Mouse (Mus musculus) embryonic facial prominence, embryonic 15.5 days (tissue): Measurements from ENCODE around the gene Laptm4a. TPM values are rescaled to one million over a fixed set of nuclear protein-coding genes. Genes with fewer than 3 reads are reported as not detected.
A peak's percentile ranks its signal among the peaks of the same experiment; 100 is the strongest.

Experiments
- ATAC-seq: fragments of 200-750 bp; cut with Nextera tagmentation; 2 replicates; pipeline ENCODE4 v1.8.0; 2017; ENCODE audit warnings: low read depth, moderate TSS enrichment; ENCODE audit not compliant: insufficient number of reproducible peaks, low FRiP score, low TSS enrichment
- H3K27ac ChIP-seq: fragments of 300-500 bp; sonication (generic); replicated peaks from 2 replicates; pipeline ENCODE4 v1.5.1; 2015; ENCODE audit warnings: mild to moderate bottlenecking, inconsistent platforms
- H3K27me3 ChIP-seq: fragments of 300-500 bp; sonication (generic); 2 replicates; pipeline ENCODE4 v1.6.1; 2015; ENCODE audit warnings: inconsistent platforms
- H3K36me3 ChIP-seq: fragments of 300-500 bp; sonication (generic); 2 replicates; pipeline ENCODE4 v1.6.1; 2015; ENCODE audit warnings: mild to moderate bottlenecking, inconsistent platforms
- H3K4me1 ChIP-seq: fragments of 300-500 bp; sonication (generic); 2 replicates; pipeline ENCODE4 v1.6.1; 2015; ENCODE audit warnings: inconsistent platforms
- H3K4me2 ChIP-seq: fragments of 300-500 bp; sonication (generic); replicated peaks from 2 replicates; pipeline ENCODE4 v1.6.1; 2015; ENCODE audit warnings: mild to moderate bottlenecking, inconsistent platforms
- H3K4me3 ChIP-seq: fragments of 300-500 bp; sonication (generic); replicated peaks from 2 replicates; pipeline ENCODE4 v1.5.1; 2015; ENCODE audit warnings: mild to moderate bottlenecking, inconsistent platforms
- H3K9ac ChIP-seq: fragments of 300-500 bp; sonication (generic); 2 replicates; pipeline ENCODE4 v1.6.1; 2015; ENCODE audit warnings: inconsistent platforms
- H3K9me3 ChIP-seq: fragments of 300-500 bp; sonication (generic); replicated peaks from 2 replicates; pipeline ENCODE4 v1.6.1; 2016; ENCODE audit warnings: inconsistent platforms
- WGBS: fragments of 180-500 bp; shearing (Covaris S2); methylation state at CpG from one replicate; pipeline ENCODE4 v1.1.7; 2015; 5-methylcytosine and 5-hydroxymethylcytosine counted together
- polyA plus RNA-seq: library from polyadenylated mRNA; unstranded; fragments of >200 nt; fragmentation: Nextera tagmentation; extraction: Ambion mirVana; gene quantifications from 2 replicates; pipeline ENCODE4 v1.2.1, GENCODE M21; 2015

The Laptm4a gene
- polyA plus RNA-seq, 1 experiment from 2014 or later, result 449 TPM

- Histone ChIP-seq H3K4me3 (no peak overlapping the region), H3K27me3 (no peaks in the 10 kb centered on the region), H3K4me2 (peak overlapping the region; percentile 31), H3K9ac (no peak overlapping the region), H3K27ac (peak overlapping the region; percentile 95), H3K9me3 (no peaks in the 10 kb centered on the region), H3K36me3 (no peaks in the 10 kb centered on the region), H3K4me1 (peaks cover 37% of the 10 kb centered on the region)
- 37% methylated on average over 9 of the region's 9 CpGs for WGBS
- ATAC-seq, result peak; percentile 91
These were observed 7.6 kb upstream of the Laptm4a start for GRCm38 (mm10) chr12:8913701-8914340.

GRCm38 (mm10) chr12:8916378-8916777 lies 5.1 kb upstream of the Laptm4a start:
- Histone ChIP-seq H3K36me3 (no peaks in the 10 kb centered on the region), H3K27me3 (no peaks in the 10 kb centered on the region), H3K4me3 (no peak overlapping the region), H3K4me2 (no peak overlapping the region), H3K9me3 (no peaks in the 10 kb centered on the region), H3K9ac (no peak overlapping the region), H3K27ac (peak overlapping the region; percentile 65; the same call in 1 of the 2 replicates), H3K4me1 (peaks cover 45% of the 10 kb centered on the region)
- no peak for ATAC-seq
- 48% methylated on average over 5 of the region's 5 CpGs for WGBS

GRCm38 (mm10) chr12:8919231-8919630 lies 2.2 kb upstream of the Laptm4a start:
- no peak overlapping the region for H3K27ac ChIP-seq
- H3K4me1 ChIP-seq, result peaks cover 25% of the 10 kb centered on the region
- ATAC-seq, result no peak
- no peaks in the 10 kb centered on the region for H3K27me3 ChIP-seq
- 89% methylated on average over 3 of the region's 3 CpGs for WGBS
- no peak overlapping the region for H3K4me2 ChIP-seq
- no peak overlapping the region for H3K4me3 ChIP-seq
- no peaks in the 10 kb centered on the region for H3K36me3 ChIP-seq
- no peaks in the 10 kb centered on the region for H3K9me3 ChIP-seq
- no peak overlapping the region for H3K9ac ChIP-seq

DNA sequence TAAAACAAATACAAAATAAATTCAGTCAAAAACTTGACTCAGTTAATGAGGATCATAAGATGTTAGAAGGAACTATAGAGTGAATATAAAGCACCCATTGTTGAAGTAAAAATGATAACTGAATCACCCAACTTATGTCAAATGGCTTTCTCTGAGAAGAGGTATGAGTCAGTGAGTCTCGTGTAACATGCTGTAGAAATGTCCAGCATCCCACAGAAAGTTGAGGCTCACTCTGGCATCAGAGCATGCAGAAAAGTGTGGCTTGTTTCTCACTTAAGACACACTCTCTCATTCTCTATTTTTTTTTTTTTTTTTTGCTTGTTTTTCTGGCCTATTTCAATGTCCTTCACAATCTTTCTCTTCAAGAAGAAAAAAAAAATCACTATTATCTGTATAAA lies 469 bp upstream of the Laptm4a start:
- H3K4me2 ChIP-seq, result peak overlapping the region; percentile 56
- peaks cover 6% of the 10 kb centered on the region; the same call in 1 of the 2 replicates for H3K36me3 ChIP-seq
- peak overlapping the region; percentile 82 for H3K4me3 ChIP-seq
- no peak for ATAC-seq
- no peaks in the 10 kb centered on the region for H3K9me3 ChIP-seq
- H3K4me1 ChIP-seq, result peaks cover 33% of the 10 kb centered on the region
- H3K9ac ChIP-seq, result no peak overlapping the region
- no peaks in the 10 kb centered on the region for H3K27me3 ChIP-seq
- 20% methylated on average over 1 of the region's 1 CpGs for WGBS
- peak overlapping the region; percentile 100 for H3K27ac ChIP-seq

DNA sequence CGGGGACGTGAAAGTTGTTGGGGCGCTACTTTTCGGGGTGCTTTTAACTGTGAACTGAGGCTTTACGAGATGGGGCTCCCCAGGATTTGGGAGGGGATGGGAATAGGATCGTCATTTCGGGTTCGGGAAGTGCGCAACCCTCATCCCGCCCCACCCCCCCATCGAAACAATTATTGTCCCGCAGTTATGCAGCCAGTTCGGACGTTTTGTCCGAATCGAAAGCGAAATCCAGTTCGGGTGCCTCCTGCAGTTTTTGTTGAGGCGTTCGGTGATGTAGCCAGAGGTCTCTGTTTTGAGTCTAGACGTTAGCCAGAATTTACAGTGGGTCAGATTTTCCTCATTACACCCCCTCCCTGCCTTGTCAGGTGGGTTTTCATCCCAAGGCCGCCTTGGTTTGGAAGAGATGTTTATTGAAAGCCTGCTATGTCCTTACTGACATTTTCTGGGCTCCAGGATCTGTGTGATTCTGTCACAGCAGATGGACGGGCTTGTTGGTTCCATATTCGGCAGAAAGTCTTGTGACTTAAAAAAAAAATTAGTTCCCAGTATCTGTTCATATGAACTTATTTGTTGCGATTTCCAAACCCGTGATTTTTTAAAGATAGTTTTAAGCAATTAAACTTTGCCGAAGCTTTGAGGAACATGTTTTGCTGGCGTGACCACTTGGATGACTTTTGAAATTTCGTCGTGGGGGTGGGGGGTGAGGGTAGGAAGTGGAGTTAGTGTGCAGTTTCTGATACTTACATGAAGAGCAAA lies 1.1 kb downstream of the Laptm4a start:
- Histone ChIP-seq H3K4me1 (peaks cover 33% of the 10 kb centered on the region), H3K4me2 (peak overlapping the region; percentile 56), H3K4me3 (peak overlapping the region; percentile 82), H3K36me3 (peaks cover 10% of the 10 kb centered on the region; the same call in 1 of the 2 replicates), H3K27ac (peak overlapping the region; percentile 100), H3K9ac (peak overlapping the region; percentile 70), H3K27me3 (no peaks in the 10 kb centered on the region), H3K9me3 (no peaks in the 10 kb centered on the region)
- ATAC-seq, result no peak
- WGBS, result under 1% methylated on average over 30 of the region's 30 CpGs

DNA sequence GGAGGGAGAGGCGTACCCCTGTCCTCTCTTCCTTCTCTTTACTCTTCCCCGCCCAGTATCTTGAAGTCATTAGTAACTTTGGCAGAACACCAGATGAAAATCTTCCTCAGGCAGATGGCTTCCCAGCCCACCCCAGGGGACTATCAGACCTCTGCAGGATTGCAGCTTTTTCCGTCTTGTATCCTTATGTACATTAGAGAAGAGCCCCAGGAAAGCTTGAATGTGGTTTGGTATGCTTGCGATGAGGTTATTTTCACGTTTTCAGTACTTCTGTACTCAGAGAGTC lies 1.6 kb downstream of the Laptm4a start:
- WGBS, result 3% methylated on average over 5 of the region's 5 CpGs
- H3K27me3 ChIP-seq, result no peaks in the 10 kb centered on the region
- ATAC-seq, result no peak
- H3K4me2 ChIP-seq, result peak overlapping the region; percentile 56
- H3K4me1 ChIP-seq, result peaks cover 36% of the 10 kb centered on the region
- peak overlapping the region; percentile 100 for H3K27ac ChIP-seq
- H3K9ac ChIP-seq, result peak overlapping the region; percentile 70
- peaks cover 10% of the 10 kb centered on the region; the same call in 1 of the 2 replicates for H3K36me3 ChIP-seq
- peak overlapping the region; percentile 82 for H3K4me3 ChIP-seq
- no peaks in the 10 kb centered on the region for H3K9me3 ChIP-seq

DNA sequence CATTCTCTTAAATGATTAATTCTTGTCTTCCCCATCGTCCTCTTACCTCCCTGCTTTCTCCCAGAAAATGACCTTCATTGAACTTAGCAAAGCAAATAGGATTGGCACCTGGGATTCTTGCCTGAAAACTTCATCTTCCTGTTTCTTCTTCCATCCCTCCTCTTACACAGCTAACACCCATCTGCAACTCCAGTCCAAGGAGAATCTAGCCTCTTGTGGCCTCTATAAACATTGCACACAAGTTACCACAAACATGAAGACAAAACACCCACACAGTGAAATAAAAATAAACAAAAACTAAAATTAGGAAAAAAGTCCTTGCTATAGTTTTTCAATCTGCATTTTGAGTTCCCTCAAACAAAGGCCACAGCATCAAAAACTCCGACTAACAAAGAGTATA lies 2.1 kb downstream of the Laptm4a start:
- Histone ChIP-seq H3K4me1 (peaks cover 36% of the 10 kb centered on the region), H3K27ac (peak overlapping the region; percentile 100), H3K27me3 (no peaks in the 10 kb centered on the region), H3K4me2 (peak overlapping the region; percentile 56), H3K9me3 (no peaks in the 10 kb centered on the region), H3K36me3 (peaks cover 10% of the 10 kb centered on the region; the same call in 1 of the 2 replicates), H3K9ac (0 out of 2 replicates have a peak overlapping the region, but pooled peaks have one; percentile 70), H3K4me3 (peak overlapping the region; percentile 82)
- ATAC-seq, result no peak
- 26% methylated on average over 2 of the region's 2 CpGs for WGBS

DNA sequence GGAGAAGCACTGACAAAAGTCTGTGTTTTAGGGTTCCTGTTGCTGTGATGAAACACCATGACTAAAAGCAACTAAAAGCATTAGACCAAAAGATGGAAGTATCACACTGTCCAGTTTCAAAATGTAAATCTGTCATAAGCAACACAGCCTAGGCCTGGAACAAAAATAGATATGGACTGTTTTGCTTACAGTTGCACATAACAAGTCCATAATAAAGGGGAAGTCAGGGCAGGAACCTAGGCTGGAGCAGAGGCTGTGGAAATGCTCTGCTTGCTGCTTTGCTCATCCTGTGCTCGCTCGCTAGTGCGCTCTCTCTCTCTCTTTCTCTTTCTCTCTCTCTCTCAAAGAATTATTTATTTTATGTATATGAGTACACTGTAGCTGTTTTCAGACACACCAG lies 6.2 kb downstream of the Laptm4a start:
- H3K4me1 ChIP-seq, result peaks cover 44% of the 10 kb centered on the region
- no peaks in the 10 kb centered on the region for H3K9me3 ChIP-seq
- no peak overlapping the region for H3K4me3 ChIP-seq
- no peak overlapping the region for H3K4me2 ChIP-seq
- peaks cover 10% of the 10 kb centered on the region; the same call in 1 of the 2 replicates for H3K36me3 ChIP-seq
- H3K9ac ChIP-seq, result no peak overlapping the region
- H3K27me3 ChIP-seq, result no peaks in the 10 kb centered on the region
- ATAC-seq, result no peak
- H3K27ac ChIP-seq, result no peak overlapping the region
- 86% methylated on average over 3 of the region's 3 CpGs for WGBS

GRCm38 (mm10) chr12:8928766-8929165 lies 7.3 kb downstream of the Laptm4a start:
- Histone ChIP-seq H3K36me3 (peaks cover 14% of the 10 kb centered on the region), H3K4me3 (no peak overlapping the region), H3K27me3 (no peaks in the 10 kb centered on the region), H3K4me1 (peaks cover 40% of the 10 kb centered on the region), H3K9me3 (no peaks in the 10 kb centered on the region), H3K27ac (no peak overlapping the region), H3K9ac (no peak overlapping the region), H3K4me2 (no peak overlapping the region)
- ATAC-seq, result no peak
- 71% methylated on average over 4 of the region's 4 CpGs for WGBS

DNA sequence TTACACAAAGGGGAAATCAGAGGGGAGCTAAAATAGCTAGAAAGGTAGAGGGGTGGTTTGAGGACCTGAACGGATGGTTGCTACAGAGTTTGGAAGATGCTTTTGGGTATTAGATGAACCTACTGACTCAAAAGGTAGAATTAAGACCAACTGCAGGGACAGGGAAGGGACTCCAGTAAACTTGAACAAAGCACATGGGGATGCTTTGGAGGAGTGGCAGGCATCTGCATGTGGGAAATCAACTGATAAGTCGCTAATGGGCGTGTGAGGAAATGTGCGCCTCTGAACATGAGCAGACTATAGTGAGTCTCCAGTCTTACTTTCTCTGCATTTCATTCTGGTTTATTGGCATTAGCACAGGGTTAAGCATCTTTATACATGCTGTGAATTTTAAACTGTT lies 9.6 kb downstream of the Laptm4a start:
- H3K9ac ChIP-seq, result no peak overlapping the region
- no peaks in the 10 kb centered on the region for H3K27me3 ChIP-seq
- no peaks in the 10 kb centered on the region for H3K9me3 ChIP-seq
- H3K27ac ChIP-seq, result no peak overlapping the region
- H3K36me3 ChIP-seq, result peaks cover 26% of the 10 kb centered on the region
- ATAC-seq, result no peak
- WGBS, result 75% methylated on average over 4 of the region's 4 CpGs
- H3K4me2 ChIP-seq, result no peak overlapping the region
- H3K4me3 ChIP-seq, result no peak overlapping the region
- peaks cover 27% of the 10 kb centered on the region for H3K4me1 ChIP-seq

DNA sequence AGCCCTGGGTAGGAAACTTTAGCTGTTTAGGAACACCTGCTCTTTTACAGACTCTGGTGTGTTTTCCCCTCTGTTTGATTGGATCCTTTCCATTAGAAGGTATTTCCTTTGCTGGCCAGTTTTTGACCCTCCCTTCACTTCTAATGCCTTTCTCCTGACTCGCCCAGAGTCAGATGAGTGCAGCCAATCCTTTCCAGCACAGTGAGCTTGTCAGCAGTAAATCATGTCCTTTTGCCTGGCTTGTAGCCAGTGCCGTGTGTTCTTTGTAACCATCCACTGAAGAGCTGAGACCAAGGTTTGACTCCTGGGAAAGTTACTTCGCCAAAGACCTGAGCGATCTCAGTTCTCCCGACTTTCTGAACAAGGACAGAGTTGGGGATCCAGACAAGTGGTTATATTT lies 13.9 kb downstream of the Laptm4a start:
- ATAC-seq, result no peak
- no peak overlapping the region for H3K4me2 ChIP-seq
- no peak overlapping the region for H3K9ac ChIP-seq
- H3K4me1 ChIP-seq, result 0 out of 2 replicates have a peak, but pooled peaks cover 7% of the 10 kb centered on the region
- H3K27ac ChIP-seq, result no peak overlapping the region
- 74% methylated on average over 5 of the region's 5 CpGs for WGBS
- no peaks in the 10 kb centered on the region for H3K9me3 ChIP-seq
- H3K36me3 ChIP-seq, result peaks cover 59% of the 10 kb centered on the region
- H3K4me3 ChIP-seq, result no peak overlapping the region
- no peaks in the 10 kb centered on the region for H3K27me3 ChIP-seq
